21 mouse cellular contexts compared by ENCODE assay signal in the genomic region with DNA sequence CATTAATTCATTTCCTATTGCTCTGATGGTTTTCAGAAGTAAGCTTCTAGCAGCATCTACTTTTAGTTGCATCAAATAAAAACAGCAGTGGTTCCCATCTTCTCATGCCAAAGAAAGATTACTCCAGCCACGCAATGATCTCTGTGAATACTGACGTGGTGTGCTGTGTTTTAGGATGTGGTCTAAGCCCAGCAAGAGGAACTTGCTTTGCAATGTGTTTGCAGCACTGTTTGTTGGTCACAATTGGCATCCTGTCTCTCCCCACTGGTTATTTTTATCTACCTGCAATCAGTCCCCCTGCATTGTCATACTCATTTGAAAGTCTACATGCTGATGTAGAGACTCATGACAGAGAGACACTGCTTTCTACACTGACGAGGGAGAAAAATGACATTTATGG. TPM values are rescaled to one million over a fixed set of nuclear protein-coding genes. Genes with fewer than 3 reads are reported as not detected.
DNase-seq lines count a peak whose midpoint lies in the region; ATAC-seq lines count a peak whose summit lies in the region.
"Had no signal": no experiment of that assay in that cellular context is flagged by ENCODE, and none has a peak within 500 bp of the region (broad histone marks: within the 10 kb centered on the region; RNA-seq: fewer than 3 reads in every experiment).

No protein-coding gene starts in this region.

- ATAC-seq in megakaryocyte, adult 5-6 weeks (ENCODE audit: poor library complexity, severe bottlenecking): peak; percentile 83
- peak; percentile 83 for ATAC-seq in neutrophil, adult 5-6 weeks (ENCODE audit: extremely low read depth, insufficient number of reproducible peaks, low FRiP score, poor library complexity, severe bottlenecking)
- ATAC-seq: forebrain, postnatal 0 days; hindbrain, embryonic 16.5 days; lung, postnatal 0 days; midbrain, embryonic 13.5 days had no signal

- peak; percentile 33 for DNase-seq in thymus, postnatal 25 days
- no peak for DNase-seq in thymus, postnatal 4 days
- peak; percentile 18 for DNase-seq in c-Kit-positive CD71-negative TER-119-negative erythroid progenitor cells, embryonic 14.5 days (ENCODE audit: low read depth)
- no peak for DNase-seq in gastrocnemius, postnatal 25 days
- DNase-seq in adrenal gland, adult 18-20 months (ENCODE audit: low spot score in 2 of 2): no peak
- DNase-seq in cerebellum, adult 11 months: no peak
- DNase-seq: adrenal gland, adult 2 months; cerebellum, adult 8-10 months; forebrain, postnatal 0 days; kidney, adult 11 months; liver had no signal

RNA-seq across cellular contexts. Expression of a gene that starts 14.4 kb away (rescaled TPM):
- 0.14 and 0.27 TPM in 2 replicates for total RNA-seq in megakaryocyte, adult 5-6 weeks (2015)
- 0.26 TPM in 1 of 2 replicates, not detected in the other for total RNA-seq in megakaryocyte, adult 5-6 weeks (2017)
- 6.5 and 9.4 TPM in 2 replicates for total RNA-seq in neutrophil, adult 5-6 weeks (2017)
- total RNA-seq in gastrocnemius, postnatal 25 days (2021): not detected
- total RNA-seq in adrenal gland, adult 18-20 months (2021): not detected
- total RNA-seq: adrenal gland, adult 2 months; adrenal gland, postnatal 4 days; gastrocnemius, adult 18-20 months; gastrocnemius, postnatal 4 days had no signal

RNA-seq across cellular contexts. Expression of a gene that starts 30.4 kb away (rescaled TPM):
- not detected in 2 replicates for total RNA-seq in megakaryocyte, adult 5-6 weeks (2015)
- total RNA-seq in megakaryocyte, adult 5-6 weeks (2017): not detected in 2 replicates
- 0.93 TPM in 1 of 2 replicates, not detected in the other for total RNA-seq in neutrophil, adult 5-6 weeks (2017)
- not detected for total RNA-seq in gastrocnemius, postnatal 25 days (2021)
- total RNA-seq in adrenal gland, adult 18-20 months (2021): not detected
- total RNA-seq: adrenal gland, adult 2 months; adrenal gland, postnatal 4 days; forebrain, postnatal 0 days; gastrocnemius, adult 18-20 months; gastrocnemius, postnatal 4 days; layer of hippocampus, postnatal 10 days; left cerebral cortex, adult 2 months had no signal

RNA-seq across cellular contexts. Expression of a gene that starts 56.1 kb away (rescaled TPM):
- total RNA-seq in megakaryocyte, adult 5-6 weeks (2015): 0.82 TPM in 1 of 2 replicates, not detected in the other
- not detected in 2 replicates for total RNA-seq in megakaryocyte, adult 5-6 weeks (2017)
- total RNA-seq in neutrophil, adult 5-6 weeks (2017): not detected in 2 replicates
- 1 to 10 TPM; 2.0 to 8.2 TPM for total RNA-seq in gastrocnemius, postnatal 25 days (2021)
- 10 to 100 TPM in 1 of 2 experiments, 1 to 10 TPM in 1; 6.0 to 48.5 TPM for total RNA-seq in adrenal gland, adult 18-20 months (2021)
- total RNA-seq: forebrain, postnatal 0 days; gastrocnemius, postnatal 4 days; layer of hippocampus, postnatal 10 days; left cerebral cortex, adult 2 months had no signal

Comparison
In these comparisons a context has a peak if more than half of its experiments do, and no peak if none do; other contexts are left out.
1. DNase-seq: peak in thymus, postnatal 25 days (single experiment) and c-Kit-positive CD71-negative TER-119-negative erythroid progenitor cells, embryonic 14.5 days (single experiment); none in thymus, postnatal 4 days (single experiment), gastrocnemius, postnatal 25 days (single experiment), adrenal gland, adult 18-20 months (0 of 2) and cerebellum, adult 11 months (single experiment).